Mouse (Mus musculus): ENCODE data around the gene F2rl3. TPM values are rescaled to one million over a fixed set of nuclear protein-coding genes. Genes with fewer than 3 reads are reported as not detected.

The F2rl3 gene
- 0.61 and 0.99 TPM in 2 replicates for polyA plus RNA-seq (2015; fragmentation: Nextera tagmentation; extraction: Ambion mirVana)

DNA sequence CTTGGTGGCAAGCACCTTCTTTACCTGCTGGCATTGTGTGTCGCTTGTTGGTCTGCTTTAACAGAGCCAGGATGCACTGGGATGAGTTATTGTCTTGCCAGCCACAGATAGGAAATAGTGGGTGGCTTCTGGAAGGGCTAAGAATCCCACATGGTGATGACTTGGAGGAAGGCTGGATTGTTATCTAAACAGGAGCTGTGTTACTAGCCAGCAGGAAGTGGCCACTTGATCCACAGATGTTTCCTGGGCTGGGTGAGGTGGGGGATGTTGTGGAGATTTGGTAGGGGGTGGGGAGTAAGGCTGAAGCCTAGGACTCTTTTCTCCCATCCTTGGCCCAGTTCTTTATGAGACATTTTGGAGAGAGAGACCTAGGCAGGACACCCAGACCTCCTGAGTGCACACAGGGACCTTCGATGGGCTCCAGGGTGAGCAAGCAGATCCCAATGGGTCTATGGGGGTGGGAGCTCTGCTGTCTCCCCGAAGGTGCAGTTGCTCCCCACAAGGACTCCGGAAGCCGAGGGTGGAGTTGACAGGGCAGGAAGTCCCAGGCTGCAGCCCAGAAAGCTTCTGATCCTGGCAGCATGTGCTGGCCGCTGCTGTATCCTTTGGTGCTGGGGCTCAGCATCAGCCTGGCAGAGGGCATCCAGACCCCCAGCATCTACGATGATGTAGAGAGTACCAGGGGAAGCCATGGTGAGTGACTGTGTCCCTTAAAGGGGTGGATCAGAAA is at the start of gene F2rl3:
Gene F2rl3 (plus strand): TSS at position 559 of the 730 bp plus-strand sequence.

DNA sequence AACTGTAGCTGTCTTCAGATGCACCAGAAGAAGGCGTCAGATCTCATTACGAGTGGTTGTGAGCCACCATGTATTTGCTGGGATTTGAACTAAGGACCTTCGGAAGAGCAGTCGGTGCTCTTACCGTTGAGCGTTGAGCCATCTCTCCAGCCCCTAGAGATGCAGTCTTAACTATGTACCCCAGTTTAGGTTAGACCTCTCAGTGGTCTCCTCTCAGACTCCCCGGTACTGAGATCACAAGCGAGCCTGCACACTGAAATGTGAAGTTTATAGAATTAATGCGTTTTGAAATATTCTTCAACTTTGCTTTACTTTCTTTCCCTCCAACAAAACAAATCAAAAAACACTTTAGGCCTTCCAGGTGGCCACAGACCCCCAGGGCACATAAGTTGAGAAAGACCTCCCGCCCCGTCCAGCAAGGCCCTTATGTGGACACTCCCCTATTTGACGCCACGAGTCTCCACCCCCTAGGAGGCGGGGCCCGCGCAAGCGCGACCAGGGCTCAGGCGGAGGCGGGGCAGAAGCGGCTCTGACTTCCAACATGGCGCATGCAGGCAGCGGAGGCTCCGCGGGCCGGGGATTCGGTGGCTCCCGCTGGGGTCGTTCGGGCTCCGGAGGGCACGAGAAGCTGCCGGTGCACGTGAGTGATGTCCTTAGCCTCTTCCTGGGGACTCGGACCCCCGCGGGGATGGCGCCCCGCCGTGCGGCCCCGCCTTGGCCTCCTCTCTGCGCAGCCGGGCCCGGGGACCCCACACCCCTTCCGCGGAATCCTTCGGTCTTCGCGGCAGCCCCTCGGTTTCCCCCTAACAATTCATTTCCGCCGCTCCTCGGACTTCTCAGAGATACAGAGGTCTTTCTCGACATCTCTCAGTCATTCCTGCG is 38.7 kb upstream of the F2rl3 start, which contains the start of gene Sin3b:
Gene Sin3b (plus strand): TSS at position 517 of the 882 bp plus-strand sequence.

Other genes with a start within 250 kb of the F2rl3 start
- 7.4 and 11.5 TPM in 2 replicates for gene Med26, start 213.6 kb upstream of the F2rl3 start, polyA plus RNA-seq (2015; fragmentation: Nextera tagmentation; extraction: Ambion mirVana)
- gene Smim7, start 190.8 kb upstream of the F2rl3 start, polyA plus RNA-seq (2015; fragmentation: Nextera tagmentation; extraction: Ambion mirVana): 138 TPM in 2 replicates
- gene Tmem38a, start 189.8 kb upstream of the F2rl3 start, polyA plus RNA-seq (2015; fragmentation: Nextera tagmentation; extraction: Ambion mirVana): 21.9 and 28.6 TPM in 2 replicates
- gene Nwd1, start 115.2 kb upstream of the F2rl3 start, polyA plus RNA-seq (2015; fragmentation: Nextera tagmentation; extraction: Ambion mirVana): 0.03 and 0.08 TPM in 2 replicates
- gene Sin3b, start 38.6 kb upstream of the F2rl3 start, polyA plus RNA-seq (2015; fragmentation: Nextera tagmentation; extraction: Ambion mirVana): 346 and 455 TPM in 2 replicates